Mouse (Mus musculus) stomach, postnatal 0 days (tissue): Measurements from ENCODE around the gene 9130213A22Rik. TPM values are rescaled to one million over a fixed set of nuclear protein-coding genes. Genes with fewer than 3 reads are reported as not detected.

Experiments used
- ATAC-seq: fragments of 200-750 bp; cut with Nextera tagmentation; 2 replicates; pipeline ENCODE4 v1.8.0; 2017; ENCODE audit not compliant: low FRiP score, low TSS enrichment
- DNase-seq: peaks from one replicate; pipeline ENCODE4 v3.0.0-alpha.2; 2016; ENCODE audit warnings: low spot score
- H3K27ac ChIP-seq: fragments of 300-500 bp; sonication (generic); replicated peaks from 2 replicates; pipeline ENCODE4 v1.5.1; 2014; ENCODE audit warnings: mild to moderate bottlenecking, control low read depth
- H3K27me3 ChIP-seq: fragments of 300-500 bp; sonication (generic); 2 replicates; pipeline ENCODE4 v1.6.1; 2014; ENCODE audit warnings: low read length; ENCODE audit not compliant: control insufficient read depth, insufficient read depth
- H3K36me3 ChIP-seq: fragments of 300-500 bp; sonication (generic); 2 replicates; pipeline ENCODE4 v1.6.1; 2014; ENCODE audit warnings: low read length, mixed read lengths; ENCODE audit not compliant: control insufficient read depth, insufficient read depth
- H3K4me1 ChIP-seq: fragments of 300-500 bp; sonication (generic); replicated peaks from 2 replicates; pipeline ENCODE4 v1.6.1; 2014; ENCODE audit warnings: antibody characterized with exemption; ENCODE audit not compliant: control insufficient read depth, insufficient read depth
- H3K4me2 ChIP-seq: fragments of 300-500 bp; sonication (generic); replicated peaks from 2 replicates; pipeline ENCODE4 v1.6.1; 2014; ENCODE audit warnings: low read depth, mild to moderate bottlenecking, control low read depth, moderate library complexity
- H3K4me3 ChIP-seq: fragments of 300-500 bp; sonication (generic); 2 replicates; pipeline ENCODE4 v1.5.1; 2014; ENCODE audit warnings: low read depth, low read length, control low read depth
- H3K9ac ChIP-seq: fragments of 300-500 bp; sonication (generic); 2 replicates; pipeline ENCODE4 v1.6.1; 2014; ENCODE audit warnings: mild to moderate bottlenecking, low read length, control low read depth, mixed read lengths
- H3K9me3 ChIP-seq: fragments of 300-500 bp; sonication (generic); 2 replicates; pipeline ENCODE4 v1.6.1; 2016; ENCODE audit warnings: low read length; ENCODE audit not compliant: control insufficient read depth
- CTCF ChIP-seq: IDR thresholded peaks from 2 replicates; pipeline ENCODE4 v1.5.1; 2016; ENCODE audit warnings: antibody characterized with exemption, low read depth, mild to moderate bottlenecking, moderate library complexity
- EP300 ChIP-seq: optimal IDR thresholded peaks from 2 replicates; pipeline ENCODE3; 2016; ENCODE audit warnings: antibody characterized with exemption
- WGBS: fragments of 180-500 bp; shearing (Covaris S2); extraction: QIAGEN DNeasy Blood & Tissue Kit; methylation state at CpG from one replicate; pipeline ENCODE4 v1.1.7; 2014; 5-methylcytosine and 5-hydroxymethylcytosine counted together
- polyA plus RNA-seq: library from polyadenylated mRNA; unstranded; fragments of >200 nt; fragmentation: Nextera tagmentation; extraction: Ambion mirVana; gene quantifications from 2 replicates; pipeline ENCODE4 v1.2.1, GENCODE M21; 2015

9130213A22Rik gene
- polyA plus RNA-seq, 1 experiment from 2014 or later = 0.24 TPM

DNA sequence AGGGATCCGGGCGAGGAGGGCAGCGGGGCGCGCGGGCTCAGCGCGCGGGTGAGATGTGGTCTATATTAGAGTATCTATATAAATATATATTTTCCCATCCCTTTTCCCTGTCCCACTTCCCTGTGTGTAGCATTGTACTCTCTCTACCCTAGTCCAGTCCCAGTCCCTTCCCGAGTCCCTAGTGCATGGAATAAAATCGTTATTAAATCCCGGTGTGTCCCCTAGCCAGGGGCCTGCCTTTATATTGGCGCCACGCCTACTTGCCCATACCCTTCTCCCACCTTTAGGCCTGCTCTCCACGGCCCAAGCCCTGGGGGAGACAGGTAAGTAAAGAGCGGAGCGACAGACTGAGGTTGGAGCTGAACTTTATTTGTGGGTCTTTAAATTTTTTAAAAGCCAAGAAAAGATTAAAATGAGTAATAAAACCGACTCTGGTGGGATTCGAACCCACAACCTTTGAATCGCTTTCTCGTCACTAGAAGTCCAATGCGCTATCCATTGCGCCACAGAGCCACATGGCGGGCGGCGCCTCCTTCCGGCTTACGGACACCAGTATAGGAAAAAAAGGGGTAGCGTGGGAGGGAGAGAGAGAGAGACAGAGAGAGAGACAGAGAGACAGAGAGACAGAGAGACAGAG lies 785 bp upstream of the 9130213A22Rik start:
- TF ChIP-seq EP300 = no peak
- peak; percentile 50 for TF ChIP-seq CTCF
- Histone ChIP-seq H3K9ac (peak overlapping the region; percentile 77), H3K4me2 (peak overlapping the region; percentile 83), H3K36me3 (no peaks in the 10 kb centered on the region), H3K4me1 (peaks cover 2% of the 10 kb centered on the region; the same call in 1 of the 2 replicates), H3K9me3 (no peaks in the 10 kb centered on the region), H3K4me3 (peak overlapping the region; percentile 68), H3K27me3 (no peaks in the 10 kb centered on the region), H3K27ac (peak overlapping the region; percentile 89)
- ATAC-seq = peak; percentile 0; the same call in 1 of the 2 replicates
- peak; percentile 89 for DNase-seq
- under 1% methylated on average over 29 of the region's 29 CpGs for WGBS

GRCm38 (mm10) chr11:69121741-69122335 lies 551 bp downstream of the 9130213A22Rik start:
- Histone ChIP-seq H3K27ac (peak overlapping the region; percentile 88), H3K4me3 (peak overlapping the region; percentile 68), H3K4me1 (peaks cover 2% of the 10 kb centered on the region; the same call in 1 of the 2 replicates), H3K36me3 (no peaks in the 10 kb centered on the region), H3K9me3 (no peaks in the 10 kb centered on the region), H3K27me3 (no peaks in the 10 kb centered on the region), H3K4me2 (peak overlapping the region; percentile 83), H3K9ac (peak overlapping the region; percentile 77)
- no peak for TF ChIP-seq EP300
- no peak for TF ChIP-seq CTCF
- WGBS = 1% methylated on average over 24 of the region's 32 CpGs
- ATAC-seq = no peak
- DNase-seq = no peak

DNA sequence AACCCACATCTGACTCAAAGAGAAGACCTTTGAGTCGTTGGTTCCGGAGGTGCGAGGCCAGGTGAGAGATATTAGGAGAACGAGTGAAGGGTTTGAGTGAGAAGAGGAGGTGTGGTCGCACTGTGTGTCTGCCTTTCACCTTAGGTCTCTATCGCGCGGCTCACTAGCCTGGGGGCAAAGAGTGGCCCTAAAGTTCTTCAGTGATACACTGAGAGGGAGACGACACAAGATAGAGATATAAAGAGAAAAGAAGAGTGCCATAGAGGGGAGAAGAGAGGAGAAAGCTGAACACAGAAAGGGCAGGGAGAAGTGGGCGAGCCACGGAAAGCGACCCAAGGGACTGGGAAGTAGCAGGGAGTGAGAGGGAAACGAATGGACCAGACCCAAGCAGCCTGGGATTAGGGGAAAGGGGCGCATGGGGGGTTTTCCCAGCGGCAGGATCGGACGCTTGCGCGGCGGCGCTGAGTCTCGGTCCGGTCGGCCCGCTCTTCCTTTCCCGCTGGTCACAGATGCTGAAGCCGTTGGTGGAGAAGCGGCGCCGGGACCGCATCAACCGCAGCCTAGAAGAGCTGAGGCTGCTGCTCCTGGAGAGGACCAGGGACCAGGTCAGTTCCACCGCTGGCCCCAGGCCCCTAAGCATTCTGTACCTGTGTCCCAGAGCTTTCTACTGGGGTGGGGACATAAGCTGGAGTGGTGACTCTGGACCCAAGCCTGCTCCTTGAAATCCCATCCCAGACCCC lies 1.2 kb downstream of the 9130213A22Rik start:
- Histone ChIP-seq H3K27ac (peak overlapping the region; percentile 88), H3K27me3 (no peaks in the 10 kb centered on the region), H3K9me3 (no peaks in the 10 kb centered on the region), H3K4me2 (peak overlapping the region; percentile 83), H3K9ac (peak overlapping the region; percentile 77), H3K4me3 (peak overlapping the region; percentile 68), H3K36me3 (no peaks in the 10 kb centered on the region), H3K4me1 (peaks cover 2% of the 10 kb centered on the region; the same call in 1 of the 2 replicates)
- DNase-seq (peak; percentile 48), ATAC-seq (no peak)
- no peak for TF ChIP-seq EP300
- no peak for TF ChIP-seq CTCF
- WGBS = 2% methylated on average over 30 of the region's 33 CpGs

DNA sequence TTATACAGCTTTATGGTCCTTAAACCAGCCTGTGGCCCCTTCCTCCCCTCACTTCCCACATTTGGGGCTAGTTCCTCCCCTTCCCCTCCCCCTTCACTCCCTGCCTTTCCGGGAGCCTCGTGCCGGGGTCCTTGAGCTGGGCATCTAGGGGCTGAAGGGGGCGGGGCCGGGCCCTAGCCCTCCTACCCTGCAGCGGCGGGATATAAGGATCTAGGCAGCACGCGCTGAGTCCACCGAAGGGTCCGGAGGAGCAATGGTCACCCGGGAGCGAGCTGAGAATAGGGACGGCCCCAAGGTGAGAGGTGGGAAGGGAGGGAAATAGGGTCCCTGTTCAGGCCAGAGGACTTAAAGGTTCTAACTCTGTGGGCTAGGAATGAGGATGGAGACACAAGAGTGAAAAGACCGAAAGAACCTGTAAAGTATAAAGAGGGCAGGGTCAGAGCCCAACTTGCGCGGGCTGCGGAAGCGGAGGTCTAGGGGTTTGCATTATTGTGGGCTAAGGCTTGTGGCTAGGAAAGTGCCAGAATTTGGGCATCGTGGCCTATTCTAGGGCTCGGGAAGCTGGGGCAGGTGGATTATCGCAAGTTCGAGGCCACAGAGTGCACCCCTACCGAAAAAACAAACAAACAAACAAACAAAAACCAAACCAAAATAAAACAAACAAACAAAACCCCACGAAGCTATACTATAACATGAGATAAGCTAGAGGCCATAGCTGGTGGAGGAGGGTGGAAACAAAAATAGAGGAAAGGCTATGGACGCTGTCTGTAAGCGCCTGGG lies 2.0 kb downstream of the 9130213A22Rik start, which contains the start of gene Hes7:
Gene Hes7 (plus strand): TSS at position 184 of the 780 bp plus-strand sequence.
- Histone ChIP-seq H3K4me1 (peaks cover 2% of the 10 kb centered on the region; the same call in 1 of the 2 replicates), H3K4me3 (peak within 1 kb of the TSS; percentile 68), H3K27ac (peak within 1 kb of the TSS; percentile 88; the same call in 1 of the 2 replicates), H3K36me3 (no peaks in the 10 kb centered on the region), H3K4me2 (peak within 1 kb of the TSS; percentile 83), H3K27me3 (no peaks in the 10 kb centered on the region), H3K9ac (peak within 1 kb of the TSS; percentile 77), H3K9me3 (no peaks in the 10 kb centered on the region)
- TF ChIP-seq CTCF = no peak
- no peak for TF ChIP-seq EP300
- peak; percentile 16 for DNase-seq
- ATAC-seq = no peak
- 8% methylated on average over 27 of the region's 27 CpGs for WGBS

DNA sequence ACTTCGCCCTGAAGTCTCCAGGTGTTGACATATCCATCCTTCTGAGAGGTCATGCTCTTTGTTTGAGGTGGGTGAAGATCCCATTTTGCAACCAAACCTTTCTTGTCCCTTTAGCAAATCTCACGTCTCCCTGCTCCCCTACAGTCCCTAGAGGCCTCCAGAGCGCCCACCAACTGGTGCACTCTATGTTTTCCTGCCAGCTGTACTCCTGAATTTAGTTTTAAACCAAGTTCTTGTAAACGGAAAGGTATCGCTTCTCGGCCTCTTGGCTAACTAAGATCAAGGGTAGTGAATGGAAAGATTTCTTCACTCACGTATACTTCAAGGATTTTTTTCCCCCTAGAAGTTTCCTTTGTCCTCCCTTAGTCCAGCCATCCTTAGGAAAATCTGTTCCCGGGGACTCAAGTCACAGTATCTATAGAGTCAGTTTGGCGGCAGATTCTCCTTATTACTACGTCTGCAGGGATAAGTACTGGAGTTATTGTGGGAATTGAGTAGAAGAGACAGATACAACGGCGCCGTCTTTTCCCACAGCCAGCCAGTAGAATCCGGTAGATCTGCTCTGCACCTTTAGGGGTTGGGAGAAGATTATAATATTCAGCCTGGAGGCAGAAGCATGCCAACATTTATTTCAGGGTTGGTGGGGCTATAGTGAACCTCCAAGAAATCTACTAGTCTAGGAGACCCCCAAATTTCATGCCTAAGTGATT lies 2.8 kb downstream of the 9130213A22Rik start:
- H3K27me3 ChIP-seq = no peaks in the 10 kb centered on the region
- no peak for ATAC-seq
- H3K4me2 ChIP-seq = peak overlapping the region; percentile 83
- DNase-seq = no peak
- TF ChIP-seq EP300 (no peak), CTCF (no peak)
- 0 out of 2 replicates have a peak overlapping the region, but pooled peaks have one; percentile 9 for H3K9ac ChIP-seq
- peaks cover 2% of the 10 kb centered on the region; the same call in 1 of the 2 replicates for H3K4me1 ChIP-seq
- H3K9me3 ChIP-seq = no peaks in the 10 kb centered on the region
- WGBS = 64% methylated on average over 14 of the region's 14 CpGs
- H3K36me3 ChIP-seq = no peaks in the 10 kb centered on the region
- H3K4me3 ChIP-seq = no peak overlapping the region
- H3K27ac ChIP-seq = no peak overlapping the region
